Mouse (Mus musculus) heart, embryonic 16.5 days (tissue): ENCODE measurements at regions not wholly inside any gene's neighbourhood (a gene's known extent, or its start where the extent isn't known, plus 50 kb on each side); places are given as distances from the start of the nearest gene placed in this dataset.

Experiments used
- ATAC-seq: fragments of 200-750 bp; cut with Nextera tagmentation; replicated peaks from 2 replicates; pipeline ENCODE4 v1.8.0; 2017; ENCODE audit warnings: moderate number of reproducible peaks; ENCODE audit not compliant: insufficient read depth, low FRiP score; ENCODE audit errors: extremely low read depth
- H3K27ac ChIP-seq: fragments of 300-500 bp; sonication (generic); 2 replicates; pipeline ENCODE4 v1.5.1; 2014; ENCODE audit warnings: mild to moderate bottlenecking, low read length, control low read depth, moderate library complexity
- H3K27me3 ChIP-seq: fragments of 300-500 bp; sonication (generic); 2 replicates; pipeline ENCODE4 v1.6.1; 2014; ENCODE audit warnings: low read length, mixed read lengths; ENCODE audit not compliant: control insufficient read depth, insufficient read depth
- H3K36me3 ChIP-seq: fragments of 300-500 bp; sonication (generic); 2 replicates; pipeline ENCODE4 v1.6.1; 2014; ENCODE audit not compliant: control insufficient read depth, insufficient read depth
- H3K4me1 ChIP-seq: fragments of 300-500 bp; sonication (generic); 2 replicates; pipeline ENCODE4 v1.6.1; 2014; ENCODE audit warnings: low read length, mixed read lengths; ENCODE audit not compliant: control insufficient read depth, insufficient read depth
- H3K4me2 ChIP-seq: fragments of 300-500 bp; sonication (generic); 2 replicates; pipeline ENCODE4 v1.6.1; 2014; ENCODE audit warnings: low read depth, mild to moderate bottlenecking, control low read depth, low read length
- H3K4me3 ChIP-seq: fragments of 300-500 bp; sonication (generic); 2 replicates; pipeline ENCODE4 v1.5.1; 2014; ENCODE audit warnings: mild to moderate bottlenecking, control low read depth, low read length
- H3K9ac ChIP-seq: fragments of 300-500 bp; sonication (generic); 2 replicates; pipeline ENCODE4 v1.6.1; 2014; ENCODE audit warnings: low read length, control low read depth
- H3K9me3 ChIP-seq: fragments of 300-500 bp; sonication (generic); replicated peaks from 2 replicates; pipeline ENCODE4 v1.6.1; 2016; ENCODE audit warnings: low read length; ENCODE audit not compliant: control insufficient read depth
- whole genome bisulfite sequencing: fragments of 180-500 bp; shearing (Covaris S2); extraction: QIAGEN DNeasy Blood & Tissue Kit; methylation state at CpG from one replicate; pipeline ENCODE4 v1.1.7; 2014; 5-methylcytosine and 5-hydroxymethylcytosine counted together

DNA sequence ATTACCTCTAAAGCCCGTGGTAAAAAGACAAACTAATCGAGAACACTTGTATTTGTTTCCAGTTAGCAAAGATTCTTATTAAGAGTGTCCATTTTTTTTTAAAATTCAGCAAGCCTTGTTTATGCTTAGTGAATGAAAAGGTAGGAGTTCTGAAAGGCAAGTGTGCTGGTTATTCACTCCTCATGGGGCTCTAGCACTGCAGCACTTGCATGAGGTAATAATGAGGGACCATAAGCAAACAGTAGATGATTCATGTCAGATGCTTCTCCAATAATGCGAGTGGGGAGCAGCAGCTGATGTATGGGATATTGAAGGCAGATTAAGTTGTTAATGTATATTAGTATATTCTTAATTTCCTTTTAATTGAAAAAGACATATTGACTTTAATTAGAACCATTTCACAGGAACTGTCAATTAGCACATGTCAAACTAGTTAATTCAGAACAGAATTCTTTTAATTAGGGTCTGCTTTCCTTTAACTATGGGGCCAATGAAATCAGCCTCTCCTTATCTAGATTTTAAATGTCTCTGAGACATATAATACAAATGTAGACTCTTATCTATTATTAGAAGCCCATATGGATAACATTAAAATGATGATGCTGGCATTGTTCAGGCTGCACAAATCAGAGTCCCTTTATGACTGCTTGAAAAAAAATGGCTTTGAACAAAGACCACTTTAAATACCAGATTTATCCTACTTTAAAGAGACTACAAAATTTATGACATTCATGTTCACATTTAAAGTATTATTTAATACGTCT is 125.1 kb upstream of the Nr2f1 start:
- Histone ChIP-seq H3K27me3 (no peaks in the 10 kb centered on the region), H3K4me1 (no peaks in the 10 kb centered on the region), H3K36me3 (no peaks in the 10 kb centered on the region), H3K4me3 (no peak overlapping the region), H3K27ac (no peak overlapping the region), H3K9me3 (no peaks in the 10 kb centered on the region), H3K4me2 (no peak overlapping the region), H3K9ac (no peak overlapping the region)
- WGBS, result 75% methylated on average over 4 of the region's 4 CpGs
- ATAC-seq, result no peak

DNA sequence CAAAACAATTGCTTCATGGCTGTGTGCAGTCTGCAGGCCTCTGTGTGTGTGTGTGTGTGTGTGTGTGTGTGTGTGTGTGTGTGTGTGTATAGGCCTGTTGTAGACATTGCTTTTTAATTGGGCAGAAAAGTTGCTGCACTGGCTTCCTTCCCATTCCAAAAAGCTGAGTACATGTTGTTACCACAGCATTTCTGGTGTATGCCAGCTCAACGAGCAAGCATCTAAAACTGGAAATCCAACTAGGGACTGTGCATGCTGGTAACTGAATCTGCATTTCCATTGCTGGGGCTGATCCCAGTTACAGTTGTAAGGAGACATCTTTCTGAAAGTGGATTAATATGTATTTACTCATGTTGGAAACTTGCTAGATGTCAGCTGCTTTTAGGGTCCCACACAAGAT is 123.6 kb upstream of the Nr2f1 start:
- Histone ChIP-seq H3K36me3 (no peaks in the 10 kb centered on the region), H3K9ac (no peak overlapping the region), H3K27ac (no peak overlapping the region), H3K27me3 (no peaks in the 10 kb centered on the region), H3K4me3 (no peak overlapping the region), H3K4me1 (no peaks in the 10 kb centered on the region), H3K4me2 (no peak overlapping the region), H3K9me3 (peaks cover 5% of the 10 kb centered on the region; the same call in 1 of the 2 replicates)
- ATAC-seq, result no peak
- WGBS, result 55% methylated on average over 1 of the region's 1 CpGs

DNA sequence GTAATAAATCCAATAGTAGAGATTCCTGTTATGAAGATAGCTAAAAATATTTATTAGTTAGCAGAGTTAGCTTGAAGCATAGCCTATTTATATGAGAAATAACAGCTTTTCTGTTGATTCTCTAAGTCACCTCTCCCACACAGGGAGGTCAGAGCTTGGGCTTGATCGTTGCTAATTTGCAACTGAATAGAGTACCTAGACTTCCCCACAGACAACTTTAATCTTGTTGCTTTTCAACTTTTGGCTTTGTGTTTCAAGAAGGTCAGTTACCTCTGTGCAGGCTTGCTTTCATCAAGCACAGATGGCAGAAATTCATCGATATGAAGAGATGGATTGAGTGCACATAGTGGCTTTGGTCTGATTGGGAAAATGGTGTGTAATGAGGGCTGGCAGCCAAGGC is 118.9 kb upstream of the Nr2f1 start:
- H3K9me3 ChIP-seq, result peaks cover 5% of the 10 kb centered on the region; the same call in 1 of the 2 replicates
- no peak overlapping the region for H3K9ac ChIP-seq
- H3K27ac ChIP-seq, result no peak overlapping the region
- no peak overlapping the region for H3K4me2 ChIP-seq
- 89% methylated on average over 2 of the region's 2 CpGs for WGBS
- no peak for ATAC-seq
- no peaks in the 10 kb centered on the region for H3K36me3 ChIP-seq
- no peak overlapping the region for H3K4me3 ChIP-seq
- no peaks in the 10 kb centered on the region for H3K27me3 ChIP-seq
- no peaks in the 10 kb centered on the region for H3K4me1 ChIP-seq

DNA sequence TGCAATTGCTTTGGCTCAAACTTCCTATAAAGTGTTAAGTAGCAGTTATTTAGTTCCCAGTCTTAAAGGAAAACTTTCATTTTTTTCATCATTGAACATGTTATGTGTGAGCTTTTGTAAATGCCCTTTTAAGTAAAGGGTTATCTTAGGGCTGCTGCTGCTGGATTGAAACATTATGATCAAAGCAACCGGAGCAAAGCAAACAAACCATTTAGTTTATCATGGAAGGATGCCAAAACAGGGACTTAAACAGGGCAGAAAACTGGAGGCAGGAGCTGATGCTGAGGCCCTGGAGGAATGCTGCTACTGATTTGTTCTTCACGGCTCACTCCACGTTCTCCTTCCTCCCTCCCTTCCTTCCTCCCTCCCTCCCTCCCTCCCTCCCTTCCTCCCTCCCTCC is 111.3 kb upstream of the Nr2f1 start:
- Histone ChIP-seq H3K36me3 (no peaks in the 10 kb centered on the region), H3K4me1 (no peaks in the 10 kb centered on the region), H3K27me3 (no peaks in the 10 kb centered on the region), H3K9ac (no peak overlapping the region), H3K4me3 (no peak overlapping the region), H3K27ac (no peak overlapping the region), H3K9me3 (no peaks in the 10 kb centered on the region), H3K4me2 (no peak overlapping the region)
- ATAC-seq, result no peak
- WGBS, result 25% methylated on average over 3 of the region's 3 CpGs
